Mouse (Mus musculus) forebrain, postnatal 0 days (tissue): Measurements from ENCODE around the gene Tmem260. TPM values are rescaled to one million over a fixed set of nuclear protein-coding genes. Genes with fewer than 3 reads are reported as not detected.
"Not testable (repeated sequence)": the region's sequence is repeated elsewhere in the genome, so short reads cannot be mapped to it uniquely, and the experiment has no call there.

Experiments used
- ATAC-seq: fragments of 200-750 bp; cut with Nextera tagmentation; 2 replicates; pipeline ENCODE4 v1.8.0; 2017; ENCODE audit warnings: mild to moderate bottlenecking, moderate library complexity
- DNase-seq: peaks from one replicate; pipeline ENCODE4 v3.0.0-alpha.2; 2015
- H3K27ac ChIP-seq: fragments of 300-500 bp; sonication (generic); 2 replicates; pipeline ENCODE4 v1.5.1; 2014; ENCODE audit warnings: low read depth, mild to moderate bottlenecking, antibody characterized with exemption, low read length, moderate library complexity, mixed read lengths
- H3K27me3 ChIP-seq: fragments of 300-500 bp; sonication (generic); 2 replicates; pipeline ENCODE4 v1.6.1; 2014; ENCODE audit warnings: mild to moderate bottlenecking, low read length, mixed read lengths; ENCODE audit not compliant: insufficient read depth
- H3K36me3 ChIP-seq: fragments of 300-500 bp; sonication (generic); 2 replicates; pipeline ENCODE4 v1.6.1; 2014; ENCODE audit warnings: mild to moderate bottlenecking, moderate library complexity; ENCODE audit not compliant: insufficient read depth
- H3K4me1 ChIP-seq: fragments of 300-500 bp; sonication (generic); 2 replicates; pipeline ENCODE4 v1.6.1; 2014; ENCODE audit warnings: antibody characterized with exemption; ENCODE audit not compliant: insufficient read depth
- H3K4me2 ChIP-seq: fragments of 300-500 bp; sonication (generic); 2 replicates; pipeline ENCODE4 v1.6.1; 2014; ENCODE audit warnings: low read depth, mild to moderate bottlenecking, moderate library complexity
- H3K4me3 ChIP-seq: fragments of 300-500 bp; sonication (generic); 2 replicates; pipeline ENCODE4 v1.5.1; 2014; ENCODE audit warnings: low read depth, low read length, mixed read lengths
- H3K9ac ChIP-seq: fragments of 300-500 bp; sonication (generic); 2 replicates; pipeline ENCODE4 v1.6.1; 2014; ENCODE audit warnings: mild to moderate bottlenecking
- H3K9me3 ChIP-seq: fragments of 300-500 bp; sonication (generic); 2 replicates; pipeline ENCODE4 v1.6.1; 2016; ENCODE audit warnings: low read length
- CTCF ChIP-seq: sonication (generic); IDR thresholded peaks from 2 replicates; pipeline ENCODE4 v1.5.1; 2016; ENCODE audit warnings: antibody characterized with exemption, control low read depth, low read depth
- WGBS: fragments of 180-500 bp; shearing (Covaris S2); extraction: QIAGEN DNeasy Blood & Tissue Kit; methylation state at CpG from one replicate; pipeline ENCODE4 v1.1.7; 2014; 5-methylcytosine and 5-hydroxymethylcytosine counted together
- polyA plus RNA-seq: library from polyadenylated mRNA; unstranded; fragments of >200 nt; fragmentation: Nextera tagmentation; extraction: Ambion mirVana; gene quantifications from 2 replicates; pipeline ENCODE4 v1.2.1, GENCODE M21; 2015
- total RNA-seq: library from RNA; depleted of rRNA; stranded (reverse); fragments of >200 nt; gene quantifications from 2 replicates; pipeline ENCODE4 v1.2.3, GENCODE M21; 2014

Gene Tmem260
- total and polyA plus RNA-seq, 2 experiments from 2014 or later = 10.0 to 20.6 TPM

DNA sequence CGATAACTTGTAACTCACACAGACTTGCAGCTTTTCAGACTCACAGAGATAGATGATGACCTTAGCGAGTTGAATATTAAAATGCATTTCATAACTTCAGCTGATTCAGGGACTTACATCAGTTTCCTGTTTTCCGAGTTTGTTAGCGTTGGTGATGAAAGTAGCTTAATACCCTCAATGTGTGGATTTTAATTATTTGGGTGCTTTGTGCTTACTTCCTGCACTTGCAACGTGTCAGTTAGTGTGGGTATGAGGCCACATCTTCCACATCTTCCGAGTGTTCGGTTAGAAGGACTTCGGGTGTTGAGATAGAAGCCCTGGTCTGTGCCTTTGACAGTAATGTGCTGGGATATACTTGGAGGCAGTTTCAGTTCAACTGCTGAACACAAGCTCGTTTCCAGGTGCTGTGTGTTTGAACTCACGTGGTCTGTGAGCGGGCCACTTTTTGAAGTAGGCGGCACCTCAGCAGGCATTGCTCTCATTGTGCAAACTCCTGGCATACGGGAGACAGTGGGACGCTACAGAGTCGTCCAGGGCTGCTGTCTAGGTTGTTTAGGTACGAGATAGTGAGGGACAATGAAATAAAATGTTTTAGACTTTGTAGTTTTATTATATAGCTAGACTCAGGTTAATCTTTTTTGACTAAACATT lies 11.5 kb downstream of the Tmem260 start:
- Histone ChIP-seq H3K9me3 (no peaks in the 10 kb centered on the region), H3K36me3 (peaks cover 13% of the 10 kb centered on the region; the same call in 1 of the 2 replicates), H3K27ac (no peak overlapping the region), H3K4me1 (no peaks in the 10 kb centered on the region), H3K4me3 (no peak overlapping the region), H3K4me2 (no peak overlapping the region), H3K27me3 (no peaks in the 10 kb centered on the region), H3K9ac (no peak overlapping the region)
- DNase-seq = no peak
- 82% methylated on average over 16 of the region's 16 CpGs for WGBS
- no peak for ATAC-seq
- TF ChIP-seq CTCF = no peak

DNA sequence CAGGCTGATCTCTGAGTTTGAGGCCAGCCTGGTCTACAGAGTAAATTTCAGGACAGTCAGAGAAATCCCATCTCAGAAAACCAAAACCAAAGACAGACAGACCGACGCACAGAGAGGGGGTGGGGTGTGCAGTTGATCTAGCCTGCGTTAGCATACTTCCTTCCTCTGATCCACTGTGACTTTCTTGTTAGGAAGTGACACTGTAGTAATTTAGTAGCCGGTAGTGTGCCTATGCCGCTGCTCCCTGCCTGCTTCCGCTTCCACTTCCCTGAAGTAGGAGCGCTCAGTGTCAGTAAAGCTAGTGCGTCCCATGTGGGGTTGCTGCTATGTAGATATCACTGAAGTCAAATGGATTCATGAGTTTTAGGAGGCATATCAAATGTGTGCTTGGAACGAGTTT lies 13.0 kb downstream of the Tmem260 start:
- no peaks in the 10 kb centered on the region for H3K9me3 ChIP-seq
- H3K4me1 ChIP-seq = no peaks in the 10 kb centered on the region
- H3K4me3 ChIP-seq = no peak overlapping the region
- DNase-seq (no peak), ATAC-seq (no peak)
- H3K27me3 ChIP-seq = no peaks in the 10 kb centered on the region
- TF ChIP-seq CTCF = no peak
- WGBS = 93% methylated on average over 9 of the region's 9 CpGs
- H3K27ac ChIP-seq = no peak overlapping the region
- no peak overlapping the region for H3K4me2 ChIP-seq
- peaks cover 13% of the 10 kb centered on the region; the same call in 1 of the 2 replicates for H3K36me3 ChIP-seq
- H3K9ac ChIP-seq = no peak overlapping the region

DNA sequence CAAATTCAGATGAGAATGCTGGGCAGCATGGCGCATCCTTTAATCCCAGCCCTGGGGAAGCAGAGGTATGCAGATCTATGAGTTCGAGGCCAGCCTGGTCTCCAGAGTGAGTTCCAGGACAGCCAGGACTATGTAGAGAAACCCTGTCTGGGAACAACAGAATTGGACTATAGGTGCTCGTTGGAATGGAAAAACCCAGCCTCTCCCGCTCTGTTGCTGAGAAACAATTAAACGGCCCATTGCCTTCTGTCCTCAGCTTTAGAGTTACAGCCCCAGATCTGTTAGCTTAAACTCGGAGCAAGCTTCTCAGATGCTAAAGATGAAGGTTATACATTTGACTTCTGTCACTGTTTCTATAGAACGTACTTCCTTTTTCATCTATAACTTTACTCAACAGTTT lies 22.4 kb downstream of the Tmem260 start:
- Histone ChIP-seq H3K4me1 (no peaks in the 10 kb centered on the region), H3K4me2 (no peak overlapping the region), H3K27me3 (no peaks in the 10 kb centered on the region), H3K9me3 (no peaks in the 10 kb centered on the region), H3K4me3 (no peak overlapping the region), H3K36me3 (peaks cover 4% of the 10 kb centered on the region; the same call in 1 of the 2 replicates), H3K27ac (no peak overlapping the region), H3K9ac (no peak overlapping the region)
- WGBS = 51% methylated on average over 7 of the region's 7 CpGs
- ATAC-seq = no peak
- TF ChIP-seq CTCF = no peak
- DNase-seq = no peak

DNA sequence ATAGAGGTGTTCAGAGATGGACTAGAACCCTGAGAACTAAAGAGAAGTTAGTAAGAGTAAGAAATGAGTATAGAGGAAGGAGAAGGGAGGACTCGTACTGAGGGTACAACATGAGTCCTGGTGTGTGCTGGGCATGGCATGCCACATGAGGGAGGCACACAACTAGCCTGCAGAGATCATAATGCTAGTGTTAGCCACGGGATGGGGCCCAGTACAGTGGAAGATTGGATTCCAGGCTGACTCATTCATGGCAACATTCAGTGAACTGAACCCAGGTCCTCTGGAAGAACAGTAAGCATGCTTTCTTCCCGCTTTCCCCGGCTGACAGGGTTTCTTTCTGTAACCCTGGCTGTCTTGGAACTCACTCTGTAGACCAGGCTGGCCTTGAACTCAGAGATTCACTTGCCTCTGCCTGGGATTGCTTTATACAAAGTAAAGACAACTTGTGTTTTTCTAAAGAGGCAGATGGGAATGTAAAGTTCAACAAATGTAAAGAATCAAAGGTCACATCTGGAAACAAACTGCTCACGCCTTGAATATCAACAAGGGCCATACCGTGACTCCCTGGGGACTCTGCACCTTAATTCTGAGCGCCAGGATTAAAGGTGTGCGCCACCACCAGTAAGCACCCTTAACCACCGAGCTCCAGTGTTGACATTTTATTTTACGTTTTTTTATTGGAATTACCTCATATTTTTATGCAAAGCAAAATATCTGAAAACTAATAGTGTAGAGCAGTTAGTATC lies 25.0 kb downstream of the Tmem260 start:
- no peak overlapping the region for H3K27ac ChIP-seq
- no peak overlapping the region for H3K9ac ChIP-seq
- H3K4me1 ChIP-seq = no peaks in the 10 kb centered on the region
- DNase-seq (no peak), ATAC-seq (no peak)
- WGBS = 93% methylated on average over 10 of the region's 10 CpGs
- no peak overlapping the region for H3K4me3 ChIP-seq
- no peaks in the 10 kb centered on the region for H3K9me3 ChIP-seq
- peaks cover 9% of the 10 kb centered on the region; the same call in 1 of the 2 replicates for H3K36me3 ChIP-seq
- TF ChIP-seq CTCF = no peak
- H3K27me3 ChIP-seq = no peaks in the 10 kb centered on the region
- no peak overlapping the region for H3K4me2 ChIP-seq

DNA sequence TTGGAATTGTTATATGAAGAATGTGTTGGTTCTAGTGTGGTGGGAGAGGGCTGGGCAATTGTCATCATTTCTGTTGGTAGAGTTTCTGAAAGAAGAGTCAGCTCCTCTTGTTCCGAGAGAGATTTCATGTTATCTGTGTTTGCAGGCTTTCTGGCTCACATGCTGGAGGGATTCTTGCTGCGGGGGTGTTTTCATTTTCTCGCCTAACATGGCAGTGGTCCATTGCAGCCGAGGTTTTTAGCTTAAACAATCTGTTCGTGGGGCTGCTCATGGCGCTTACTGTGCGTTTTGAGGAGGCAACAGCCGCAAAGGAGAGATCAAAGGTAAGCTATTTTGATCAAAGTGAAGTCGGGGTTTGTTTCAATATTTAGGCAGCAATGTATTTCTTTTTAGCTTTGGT lies 26.3 kb downstream of the Tmem260 start:
- 63% methylated on average over 9 of the region's 9 CpGs for WGBS
- H3K4me1 ChIP-seq = no peaks in the 10 kb centered on the region
- no peak overlapping the region for H3K4me3 ChIP-seq
- no peak overlapping the region for H3K27ac ChIP-seq
- TF ChIP-seq CTCF = no peak
- no peaks in the 10 kb centered on the region for H3K9me3 ChIP-seq
- peak; percentile 67 for DNase-seq
- H3K36me3 ChIP-seq = peaks cover 14% of the 10 kb centered on the region; the same call in 1 of the 2 replicates
- no peaks in the 10 kb centered on the region for H3K27me3 ChIP-seq
- ATAC-seq = peak; percentile 63
- H3K4me2 ChIP-seq = no peak overlapping the region
- H3K9ac ChIP-seq = no peak overlapping the region

DNA sequence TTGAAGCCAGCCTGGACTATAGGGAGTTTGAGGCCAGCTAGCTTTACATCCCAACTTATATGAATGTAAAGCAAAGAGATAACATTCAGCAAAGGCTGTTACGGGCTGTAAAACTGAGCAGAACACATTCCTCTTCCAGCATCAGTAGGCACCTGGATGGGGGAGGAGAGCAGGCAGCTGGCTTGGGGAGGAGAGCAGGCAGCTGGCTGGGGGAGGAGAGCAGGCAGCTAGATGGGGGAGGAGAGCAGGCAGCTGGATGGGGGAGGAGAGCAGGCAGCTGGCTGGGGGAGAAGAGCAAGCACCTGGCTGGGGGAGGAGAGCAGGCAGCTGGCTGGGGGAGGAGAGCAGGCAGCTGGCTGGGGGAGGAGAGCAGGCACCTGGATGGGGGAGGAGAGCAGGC lies 29.4 kb downstream of the Tmem260 start:
- ATAC-seq (no peak), DNase-seq (no peak)
- H3K27me3 ChIP-seq = no peaks in the 10 kb centered on the region

DNA sequence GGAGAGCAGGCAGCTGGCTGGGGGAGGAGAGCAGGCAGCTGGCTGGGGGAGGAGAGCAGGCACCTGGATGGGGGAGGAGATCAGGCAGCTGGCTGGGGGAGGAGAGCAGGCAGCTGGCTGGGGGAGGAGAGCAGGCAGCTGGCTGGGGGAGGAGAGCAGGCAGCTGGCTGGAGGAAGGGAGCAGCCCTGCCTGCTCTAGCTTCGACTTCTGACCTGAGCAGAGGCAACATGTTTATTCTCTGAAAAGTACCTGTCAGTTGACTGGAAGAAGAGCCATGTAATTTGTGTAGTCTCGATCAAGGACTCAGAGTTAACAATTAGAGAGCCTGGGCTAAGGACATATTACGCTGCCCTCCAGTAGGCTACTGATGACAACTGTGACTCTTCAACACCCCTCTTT lies 29.9 kb downstream of the Tmem260 start:
- H3K36me3 ChIP-seq = peaks cover 17% of the 10 kb centered on the region
- not testable (repeated sequence) for H3K4me2 ChIP-seq, H3K9ac ChIP-seq, H3K9me3 ChIP-seq, DNase-seq, H3K27me3 ChIP-seq, H3K4me1 ChIP-seq, H3K27ac ChIP-seq, H3K4me3 ChIP-seq, ATAC-seq
- 69% methylated on average over 3 of the region's 3 CpGs for WGBS

More for the DNA sequence above, 29.4 kb downstream of the Tmem260 start:
- Histone ChIP-seq H3K27ac (no peak overlapping the region), H3K4me2 (no peak overlapping the region), H3K9ac (no peak overlapping the region), H3K4me3 (no peak overlapping the region), H3K9me3 (no peaks in the 10 kb centered on the region), H3K4me1 (no peaks in the 10 kb centered on the region), H3K36me3 (peaks cover 19% of the 10 kb centered on the region)
- no peak for TF ChIP-seq CTCF
- 82% methylated on average over 1 of the region's 1 CpGs for WGBS
